Mouse (Mus musculus) erythroblast, adult 5-6 weeks (primary cell): ENCODE results near the gene Zcchc2. TPM values are rescaled to one million over a fixed set of nuclear protein-coding genes. Genes with fewer than 3 reads are reported as not detected.

ENCODE experiments used
- ATAC-seq: replicated peaks from 2 replicates; pipeline ENCODE4 v1.8.0; 2016; ENCODE audit warnings: moderate number of reproducible peaks, mild to moderate bottlenecking, moderate TSS enrichment, inconsistent platforms; ENCODE audit not compliant: poor library complexity, low FRiP score, severe bottlenecking
- total RNA-seq, 2 experiments: library from RNA; stranded (forward) in 1 of 2; stranded (reverse) in 1 of 2; fragments of 150-400 nt in 1 of 2; fragments of 200-764, 138-1000 nt in 1 of 2; gene quantifications; 2 replicates each; pipeline versions ENCODE4 v1.2.3 to v1.2.4; 2015 to 2017; ENCODE audit warnings: low replicate concordance in 2 of 2

Gene Zcchc2
- total RNA-seq, 2 experiments from 2014 or later, result 3.2 to 4.2 TPM

DNA sequence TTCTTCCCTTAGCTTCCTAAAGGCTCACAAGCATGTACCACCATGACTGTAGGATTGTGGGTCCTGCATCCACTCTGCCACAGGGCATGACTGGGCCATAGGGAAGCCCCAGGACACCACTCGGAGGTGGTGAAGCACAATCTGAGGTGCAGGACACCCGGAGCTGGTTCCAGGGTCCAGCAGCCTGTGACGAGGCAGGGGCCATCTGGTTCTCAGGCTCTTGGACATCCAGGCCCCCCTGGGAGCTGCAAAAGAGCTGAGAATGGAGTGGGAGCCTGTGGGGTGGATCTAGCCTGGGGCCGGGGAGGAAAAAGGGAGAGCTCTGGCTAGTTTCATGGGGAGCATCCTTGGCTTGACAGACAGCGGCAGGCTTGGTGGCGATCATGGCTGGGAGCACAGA, 77.1 kb downstream of the Zcchc2 start:
- no peak for ATAC-seq

DNA sequence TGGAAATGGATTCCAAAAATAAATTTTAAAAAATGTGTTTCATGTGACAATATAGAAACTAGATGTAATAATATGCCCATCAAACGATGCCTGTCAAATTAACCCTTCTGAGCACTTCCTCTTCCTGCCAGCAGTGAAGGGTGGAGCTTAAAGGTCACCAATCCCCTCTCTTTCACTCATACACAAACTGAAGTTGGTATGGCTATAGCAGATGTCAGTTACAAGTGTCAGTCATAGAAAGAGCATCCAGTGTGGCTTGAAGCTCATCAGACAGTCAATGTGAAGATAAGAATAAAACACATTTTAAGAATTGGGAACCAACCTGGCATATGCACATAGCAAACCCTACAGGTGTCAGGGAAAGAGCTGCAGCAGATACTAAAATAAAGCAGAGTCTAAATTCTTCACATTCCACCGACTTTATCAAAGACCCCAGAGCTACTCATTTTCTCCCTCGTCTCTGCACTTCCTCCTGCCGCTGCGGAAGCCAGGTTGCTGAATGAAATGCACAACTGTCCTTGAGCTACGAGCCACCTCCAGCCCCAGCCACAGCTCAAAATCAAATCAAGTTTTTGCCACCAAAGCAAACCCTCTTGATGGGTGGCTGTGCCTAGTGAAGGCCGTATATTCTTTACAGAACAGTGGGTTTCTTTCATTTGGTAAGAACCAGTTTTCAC, 79.8 kb downstream of the Zcchc2 start:
- ATAC-seq, result no peak

DNA sequence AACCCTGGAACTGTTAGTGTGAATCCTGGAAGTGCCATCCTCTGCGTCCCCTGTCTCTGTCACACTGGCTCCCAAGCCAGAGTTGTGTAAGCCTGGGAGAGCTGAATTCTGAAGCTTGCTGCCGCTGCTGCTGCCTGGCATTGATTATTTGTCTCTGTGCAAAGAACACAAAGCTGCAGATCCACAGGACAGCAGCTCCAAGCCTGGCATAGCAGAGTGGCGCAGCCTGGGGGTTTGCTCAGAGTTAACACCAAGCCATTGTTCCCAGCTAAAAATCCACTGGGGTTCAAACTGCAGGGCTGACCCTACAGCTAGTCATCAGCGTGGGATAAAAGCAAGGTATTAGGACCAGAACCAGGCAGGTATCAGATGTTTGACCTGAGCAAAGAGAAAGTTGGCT, 80.6 kb downstream of the Zcchc2 start:
- ATAC-seq, result no peak

DNA sequence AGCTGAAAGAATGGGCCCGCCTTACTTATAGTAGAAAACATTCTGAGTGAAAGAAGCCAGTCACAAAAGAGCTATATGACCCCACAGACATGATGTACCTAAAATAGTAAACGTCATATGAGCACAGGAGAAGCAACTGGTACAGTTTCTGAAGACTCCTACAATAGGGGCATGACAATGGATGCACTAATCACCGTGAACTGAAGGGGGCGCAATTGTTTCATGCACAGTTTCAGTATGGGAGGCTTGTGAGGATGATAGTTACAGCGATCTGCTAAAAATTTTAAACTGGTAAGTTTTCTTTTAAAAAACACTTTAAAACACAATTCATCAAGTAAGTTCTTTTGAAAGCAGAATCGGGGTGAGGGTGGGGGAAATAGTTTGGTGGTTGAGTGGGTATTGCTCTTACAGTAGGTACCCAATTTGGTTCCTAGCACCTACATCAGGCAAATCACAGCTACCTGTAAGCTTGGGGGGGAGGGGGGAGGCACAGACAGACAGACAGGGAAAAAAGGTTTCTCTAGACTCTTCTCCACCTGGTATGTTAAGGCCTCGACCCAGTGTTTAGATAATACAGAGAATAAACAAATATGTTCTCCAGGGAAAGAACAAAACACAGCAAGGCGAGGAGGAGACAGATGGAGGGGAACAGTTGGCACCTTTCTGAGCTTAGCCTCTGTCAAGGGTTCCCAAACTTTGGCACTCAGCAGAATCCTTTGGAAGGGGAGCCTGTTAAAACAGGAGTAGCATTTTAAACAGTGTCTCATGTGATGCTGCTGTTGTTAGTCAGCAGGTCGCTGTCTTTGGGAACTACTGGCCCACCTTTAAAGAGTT, 81.2 kb downstream of the Zcchc2 start:
- no peak for ATAC-seq

DNA sequence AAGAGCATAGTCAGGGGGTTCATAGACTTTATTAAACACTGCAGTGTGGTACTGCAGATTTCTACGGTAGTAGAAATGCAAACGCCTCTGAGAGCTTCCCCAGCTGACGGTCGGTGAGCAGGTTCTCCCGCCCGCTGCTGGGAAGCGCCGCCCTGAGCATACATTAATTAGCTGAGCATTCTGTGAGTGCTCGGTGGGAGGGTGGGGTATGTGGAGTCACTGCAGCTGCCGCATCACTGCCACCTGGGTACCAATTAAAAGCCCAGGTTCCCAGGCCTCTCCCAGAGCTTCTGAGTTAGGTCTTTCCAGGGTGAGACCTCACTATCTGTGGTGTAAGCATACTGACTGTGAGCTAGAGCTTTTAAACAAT, 81.8 kb downstream of the Zcchc2 start:
- ATAC-seq, result no peak

DNA sequence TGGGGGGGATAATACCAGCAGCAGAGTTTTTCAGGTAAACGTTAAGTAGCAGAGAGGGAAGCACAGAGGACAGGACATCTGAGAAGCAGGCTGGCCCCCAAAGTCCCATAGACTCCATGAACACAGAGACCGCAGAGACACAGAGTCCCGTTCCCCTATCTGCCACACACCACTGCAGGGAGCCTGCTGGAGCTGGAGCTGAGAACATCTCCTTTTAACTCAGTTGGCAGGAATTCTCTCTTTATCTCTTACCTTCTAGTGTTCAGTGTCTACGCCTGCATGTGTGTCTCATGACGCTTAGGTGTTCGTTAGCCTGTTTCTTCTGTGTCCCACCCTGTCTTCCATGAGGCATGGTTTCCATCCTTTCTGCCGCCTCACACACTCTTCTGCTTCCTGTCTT, 83.0 kb downstream of the Zcchc2 start:
- no peak for ATAC-seq

DNA sequence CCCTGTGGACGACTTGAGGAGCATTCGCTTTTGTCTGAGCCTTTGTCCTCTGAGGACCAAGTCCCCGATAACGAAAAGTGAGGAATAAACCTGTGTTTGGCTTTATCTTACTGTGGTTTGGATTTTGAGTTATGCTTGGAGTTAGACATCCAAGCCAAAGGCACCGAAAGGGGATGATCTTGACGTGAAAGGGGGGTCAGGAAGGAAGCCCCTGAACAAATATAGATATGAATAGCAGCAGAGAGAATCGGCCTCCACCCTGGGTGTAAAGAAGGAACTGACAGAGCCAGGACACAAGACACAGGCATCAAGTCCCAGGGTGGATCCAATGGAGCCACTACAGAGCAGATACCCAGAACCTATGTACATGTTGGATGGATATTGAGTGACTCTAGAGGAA, 83.9 kb downstream of the Zcchc2 start:
- ATAC-seq, result no peak

DNA sequence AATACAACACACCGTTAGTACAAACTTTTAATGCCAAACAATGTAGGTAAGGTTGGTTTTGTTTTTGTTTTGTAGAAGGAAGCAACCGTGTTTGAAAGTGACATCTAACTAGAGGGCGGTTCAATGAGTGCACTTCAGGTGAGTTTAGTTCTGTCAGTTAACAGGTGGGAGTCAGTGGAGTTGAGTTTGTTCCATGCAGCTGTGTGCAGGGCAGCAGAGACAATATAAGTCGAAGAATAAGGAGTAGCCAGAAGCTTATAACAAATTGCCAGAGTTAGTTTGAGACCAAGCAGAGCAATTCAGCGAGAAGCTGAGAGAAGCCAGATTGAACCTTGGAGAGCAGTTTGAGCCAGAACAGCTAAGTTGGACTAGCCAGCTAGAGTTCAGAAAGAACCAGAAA, 84.5 kb downstream of the Zcchc2 start:
- no peak for ATAC-seq

DNA sequence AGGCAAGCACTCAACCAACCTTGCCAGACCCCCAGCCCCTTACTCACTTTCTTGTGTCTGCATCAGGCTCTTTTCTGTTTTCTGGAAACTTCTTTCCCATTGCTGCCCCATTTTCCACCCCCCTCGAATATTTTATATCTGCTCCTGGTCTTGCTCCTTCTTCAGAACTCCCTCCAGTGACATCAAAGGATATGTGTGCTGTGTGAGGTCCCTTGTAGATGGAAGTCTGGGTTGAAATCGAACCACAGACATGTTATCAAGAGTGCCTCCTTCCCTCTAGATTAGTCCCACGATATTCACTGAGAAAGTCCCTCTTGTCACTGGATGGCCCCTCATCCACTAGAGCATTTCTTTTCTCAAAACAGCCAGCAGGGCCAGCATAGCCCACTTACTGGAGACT, 86.4 kb downstream of the Zcchc2 start:
- ATAC-seq, result no peak

DNA sequence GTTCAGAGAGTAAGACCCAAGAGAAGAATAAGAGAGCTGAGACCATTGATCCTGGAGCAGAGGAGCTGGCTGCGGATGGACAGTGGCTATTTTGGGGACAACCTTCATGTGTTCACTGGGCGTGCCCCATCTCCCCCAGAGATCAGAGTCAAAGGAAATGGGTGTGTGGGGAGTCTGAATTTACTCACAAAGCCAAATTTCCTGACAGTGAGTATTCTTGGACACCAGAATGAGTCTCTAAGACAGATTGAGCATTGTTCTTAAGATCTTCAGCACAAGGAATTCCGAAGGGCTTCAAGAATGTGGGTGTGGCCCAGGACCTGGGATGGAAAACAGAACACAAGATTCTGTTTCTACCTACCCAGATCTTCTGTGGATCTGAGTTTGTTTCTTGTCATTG, 87.0 kb downstream of the Zcchc2 start:
- no peak for ATAC-seq

Other genes with a start within 250 kb of the Zcchc2 start
- 1.0 TPM in 1 of 2 replicates, not detected in the other for gene Tnfrsf11a, start 209.7 kb upstream of the Zcchc2 start, total RNA-seq (2015; ENCODE audit: low replicate concordance)
- gene Tnfrsf11a, start 209.7 kb upstream of the Zcchc2 start, total RNA-seq (2017; ENCODE audit: low replicate concordance), result 0.34 and 0.84 TPM in 2 replicates
- gene Phlpp1, start 181.3 kb downstream of the Zcchc2 start, total RNA-seq (2015; ENCODE audit: low replicate concordance), result 0.42 and 0.96 TPM in 2 replicates
- 1.1 and 3.3 TPM in 2 replicates for gene Phlpp1, start 181.3 kb downstream of the Zcchc2 start, total RNA-seq (2017; ENCODE audit: low replicate concordance)